8 mouse cellular contexts compared by ENCODE assay signal in the genomic region with DNA sequence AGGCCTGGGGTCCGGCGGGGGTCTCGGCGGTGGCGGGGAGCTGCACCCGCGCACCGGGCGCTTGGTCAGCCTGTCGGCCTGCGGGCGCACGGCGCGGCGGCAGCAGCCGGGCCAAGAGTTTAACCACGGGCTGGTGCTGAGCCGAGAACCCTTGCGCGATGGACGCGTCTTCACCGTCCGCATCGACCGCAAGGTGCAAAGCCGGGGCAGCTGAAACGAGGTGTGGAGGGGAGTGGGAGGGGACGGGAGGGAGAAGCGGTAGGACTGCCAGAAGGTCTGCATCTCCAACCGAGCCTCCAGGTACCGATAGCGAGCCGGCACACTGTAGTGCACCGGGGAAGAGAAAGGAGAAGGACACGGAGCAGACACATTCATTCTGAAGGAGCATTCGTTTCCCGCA. TPM values are rescaled to one million over a fixed set of nuclear protein-coding genes. Genes with fewer than 3 reads are reported as not detected.
A peak's percentile ranks its signal among the peaks of the same experiment; 100 is the strongest.
DNase-seq lines count a peak whose midpoint lies in the region; ATAC-seq and TF ChIP-seq lines count a peak whose summit lies in the region.

No protein-coding gene starts in this region.

- no peaks in the 10 kb centered on the region for H3K27me3 ChIP-seq in testis, adult 2 months (ENCODE audit: control insufficient read depth, insufficient read depth, low read length)
- no peaks in the 10 kb centered on the region for H3K27me3 ChIP-seq in intestine, embryonic 16.5 days (replicated peaks; ENCODE audit: control insufficient read depth, insufficient read depth, low read length)
- no peaks in the 10 kb centered on the region for H3K27me3 ChIP-seq in neural tube, embryonic 13.5 days

- H3K36me3 ChIP-seq in testis, adult 2 months (ENCODE audit: control insufficient read depth, insufficient read depth, low read length) = peaks cover 1% of the 10 kb centered on the region
- H3K36me3 ChIP-seq in intestine, embryonic 16.5 days (ENCODE audit: control insufficient read depth, insufficient read depth, low read length) = peaks cover 23% of the 10 kb centered on the region
- H3K36me3 ChIP-seq in neural tube, embryonic 13.5 days = peaks cover 34% of the 10 kb centered on the region

- peak; percentile 40 for DNase-seq in embryo, embryonic 10 days (ENCODE audit: low spot score)
- no peak for DNase-seq in embryo, embryonic 11 days
- DNase-seq in testis, postnatal 10 days (ENCODE audit: low spot score) = no peak
- DNase-seq in gastrocnemius, postnatal 25 days = no peak
- DNase-seq in cerebellum, adult 9-10 months = no peak

- H3K27ac ChIP-seq in testis, adult 2 months (ENCODE audit: control insufficient read depth, insufficient read depth, low read depth, low read length) = peak overlapping the region; percentile 21
- peak overlapping the region; percentile 96 for H3K27ac ChIP-seq in intestine, embryonic 16.5 days (ENCODE audit: low read length)
- peak overlapping the region; percentile 98 for H3K27ac ChIP-seq in neural tube, embryonic 13.5 days (replicated peaks)

- H3K4me3 ChIP-seq in testis, adult 2 months (ENCODE audit: control insufficient read depth, low read depth, low read length) = peak overlapping the region; percentile 83
- H3K4me3 ChIP-seq in intestine, embryonic 16.5 days (ENCODE audit: low read length) = peak overlapping the region; percentile 82
- peak overlapping the region; percentile 76 for H3K4me3 ChIP-seq in neural tube, embryonic 13.5 days

- peak overlapping the region; percentile 96 for H3K9ac ChIP-seq in intestine, embryonic 16.5 days (ENCODE audit: low read depth, low read length)
- peak overlapping the region; percentile 97 for H3K9ac ChIP-seq in neural tube, embryonic 13.5 days

- peaks cover 6% of the 10 kb centered on the region for H3K4me1 ChIP-seq in testis, adult 2 months (ENCODE audit: control insufficient read depth, insufficient read depth, low read length)
- peaks cover 11% of the 10 kb centered on the region; the same call in 1 of the 2 replicates for H3K4me1 ChIP-seq in intestine, embryonic 16.5 days (ENCODE audit: control insufficient read depth, insufficient read depth, low read length)
- peaks cover 38% of the 10 kb centered on the region for H3K4me1 ChIP-seq in neural tube, embryonic 13.5 days (replicated peaks)

- TF ChIP-seq CTCF in testis, adult 2 months (IDR thresholded peaks at IDR 0.05; ENCODE audit: control insufficient read depth, insufficient read depth, insufficient replicate concordance, low read depth, low read length) = no peak

- WGBS in intestine, embryonic 16.5 days = under 1% methylated on average over 34 of the region's 39 CpGs
- 0% methylated on average over 31 of the region's 39 CpGs for WGBS in neural tube, embryonic 13.5 days

- no peak; the same call in 1 of the 2 replicates for ATAC-seq in intestine, embryonic 16.5 days
- ATAC-seq in neural tube, embryonic 13.5 days (ENCODE audit: low read depth) = no peak; the same call in 1 of the 2 replicates

- H3K4me2 ChIP-seq in intestine, embryonic 16.5 days (ENCODE audit: low read depth, low read length) = peak overlapping the region; percentile 96
- H3K4me2 ChIP-seq in neural tube, embryonic 13.5 days = peak overlapping the region; percentile 98

- no peaks in the 10 kb centered on the region for H3K9me3 ChIP-seq in intestine, embryonic 16.5 days (ENCODE audit: control insufficient read depth, low read length)
- no peaks in the 10 kb centered on the region for H3K9me3 ChIP-seq in neural tube, embryonic 13.5 days

- TF ChIP-seq POLR2A in testis, adult 2 months (IDR thresholded peaks at IDR 0.05; ENCODE audit: control insufficient read depth, low read depth, low read length) = no peak

RNA-seq across cellular contexts. Expression of a gene that starts 1.1 kb away (rescaled TPM):
- polyA plus RNA-seq in testis, adult 2 months (2012; rRNA removed) = 57.7 and 61.1 TPM in 2 replicates
- 7.1 and 10.1 TPM in 2 replicates for polyA plus RNA-seq in intestine, embryonic 16.5 days (2015; fragmentation: Nextera tagmentation; extraction: Ambion mirVana)
- 13.8 and 20.5 TPM in 2 replicates for polyA plus RNA-seq in neural tube, embryonic 13.5 days (2015; fragmentation: Nextera tagmentation; extraction: Ambion mirVana)
- total RNA-seq in gastrocnemius, postnatal 25 days (2021) = 10 to 100 TPM; 25.4 to 26.0 TPM

RNA-seq across cellular contexts. Expression of a gene that starts 1.2 kb away (rescaled TPM):
- 124 and 125 TPM in 2 replicates for polyA plus RNA-seq in testis, adult 2 months (2012; rRNA removed)
- 4.7 and 5.4 TPM in 2 replicates for polyA plus RNA-seq in intestine, embryonic 16.5 days (2015; fragmentation: Nextera tagmentation; extraction: Ambion mirVana)
- 10.9 and 11.7 TPM in 2 replicates for polyA plus RNA-seq in neural tube, embryonic 13.5 days (2015; fragmentation: Nextera tagmentation; extraction: Ambion mirVana)
- not detected for total RNA-seq in gastrocnemius, postnatal 25 days (2021)

RNA-seq across cellular contexts. Expression of a gene that starts 6.7 kb away (rescaled TPM):
- polyA plus RNA-seq in testis, adult 2 months (2012; rRNA removed) = 4.0 and 4.9 TPM in 2 replicates
- 4.2 and 5.2 TPM in 2 replicates for polyA plus RNA-seq in intestine, embryonic 16.5 days (2015; fragmentation: Nextera tagmentation; extraction: Ambion mirVana)
- 0.28 and 0.80 TPM in 2 replicates for polyA plus RNA-seq in neural tube, embryonic 13.5 days (2015; fragmentation: Nextera tagmentation; extraction: Ambion mirVana)
- under 1 TPM; 0.26 to 0.38 TPM for total RNA-seq in gastrocnemius, postnatal 25 days (2021)

RNA-seq across cellular contexts. Expression of a gene that starts 11.7 kb away (rescaled TPM):
- polyA plus RNA-seq in testis, adult 2 months (2012; rRNA removed) = 290 and 295 TPM in 2 replicates
- 60.0 and 63.8 TPM in 2 replicates for polyA plus RNA-seq in intestine, embryonic 16.5 days (2015; fragmentation: Nextera tagmentation; extraction: Ambion mirVana)
- 60.4 and 76.5 TPM in 2 replicates for polyA plus RNA-seq in neural tube, embryonic 13.5 days (2015; fragmentation: Nextera tagmentation; extraction: Ambion mirVana)
- total RNA-seq in gastrocnemius, postnatal 25 days (2021) = 10 to 100 TPM; 34.6 to 35.2 TPM

RNA-seq across cellular contexts. Expression of a gene that starts 19.8 kb away (rescaled TPM):
- polyA plus RNA-seq in testis, adult 2 months (2012; rRNA removed) = 621 and 702 TPM in 2 replicates
- 1,478 and 1,683 TPM in 2 replicates for polyA plus RNA-seq in intestine, embryonic 16.5 days (2015; fragmentation: Nextera tagmentation; extraction: Ambion mirVana)
- polyA plus RNA-seq in neural tube, embryonic 13.5 days (2015; fragmentation: Nextera tagmentation; extraction: Ambion mirVana) = 1,157 and 1,178 TPM in 2 replicates
- total RNA-seq in gastrocnemius, postnatal 25 days (2021) = 100 to 1,000 TPM; 417 to 422 TPM

Comparison
In these comparisons a context has a peak if more than half of its experiments do, and no peak if none do; other contexts are left out.
1. H3K27ac ChIP-seq: peak in every context shown above with its lines; median percentile 98 in neural tube, embryonic 13.5 days; 96 in intestine, embryonic 16.5 days; 21 in testis, adult 2 months.